Mouse (Mus musculus): ENCODE measurements around the gene Olfr1015.

Olfr1015 gene

DNA sequence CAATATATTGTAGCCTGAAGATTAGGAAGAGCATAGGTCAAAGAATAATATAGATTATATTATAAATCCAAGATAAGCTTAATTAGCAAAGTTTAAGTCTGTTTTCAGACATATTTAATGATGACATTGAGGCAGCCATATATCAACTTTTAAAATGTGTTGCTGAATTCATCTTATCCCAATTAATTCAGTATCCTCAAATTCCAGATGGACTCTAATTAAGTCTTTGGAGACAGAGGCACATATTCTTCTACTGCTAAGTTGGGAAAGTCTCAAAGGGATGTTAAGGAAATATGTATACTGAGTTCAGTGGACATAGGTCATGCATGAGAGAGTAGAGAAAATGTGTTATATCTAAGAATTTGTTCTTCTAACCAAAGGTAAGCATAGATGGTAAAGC lies at the start of gene Olfr1015:
Olfr1015 (plus strand) TSS at position 301 of the 400 bp plus-strand sequence.
- no peak for DNase-seq (ENCODE audit: low read depth, low spot score)

- DNase-seq (ENCODE audit: low read depth, low spot score), result no peak
These were observed 28.0 kb upstream of the Olfr1015 start for GRCm38 (mm10) chr2:85753822-85754221.

DNA sequence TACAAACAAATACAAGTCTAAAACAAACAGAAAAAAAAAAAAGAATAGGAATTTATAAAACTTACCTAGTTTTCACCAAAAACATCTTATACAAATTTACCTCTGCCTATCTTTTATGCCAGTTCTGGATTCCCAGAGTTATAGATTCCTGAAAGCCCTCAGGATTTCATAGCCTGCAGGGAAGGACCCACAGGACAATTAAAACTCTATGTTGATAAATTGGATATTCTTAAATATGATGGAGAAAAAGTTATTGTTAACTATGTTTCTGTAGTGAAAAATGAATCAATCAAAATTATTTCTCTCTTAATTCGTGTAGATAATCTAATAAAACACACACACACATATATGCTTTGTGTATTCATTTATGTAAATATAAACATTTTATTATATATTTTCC lies 19.2 kb upstream of the Olfr1015 start, which contains the start of gene Olfr1012:
Olfr1012 (minus strand) TSS at position 101 of the 400 bp plus-strand sequence.
- no peak for DNase-seq (ENCODE audit: low read depth, low spot score)

GRCm38 (mm10) chr2:85766798-85767197 lies 15.0 kb upstream of the Olfr1015 start, which contains the start of gene Olfr1013:
Gene Olfr1013 (plus strand): TSS chr2:85767098.
- no peak for DNase-seq (ENCODE audit: low read depth, low spot score)

DNA sequence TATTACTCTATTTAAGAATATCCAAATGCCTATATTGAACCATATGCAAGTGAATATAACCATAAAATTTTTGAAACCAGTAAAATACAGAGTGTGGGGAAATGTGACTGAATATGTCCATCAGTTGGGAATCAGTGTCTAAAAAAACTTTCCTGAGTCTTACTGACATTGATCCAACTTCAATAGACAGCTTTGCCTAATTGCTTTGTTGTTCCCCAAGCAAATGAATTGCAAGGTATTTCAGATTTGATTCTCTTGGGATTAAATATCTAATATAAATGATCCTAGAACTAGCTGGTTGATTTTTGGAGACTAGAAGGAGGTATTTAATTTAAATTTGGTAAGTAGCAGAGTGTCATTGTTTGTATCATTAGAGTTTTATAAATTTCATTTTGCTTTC lies 9.4 kb upstream of the Olfr1015 start, which contains the start of gene Olfr1014:
Olfr1014 (plus strand) TSS at position 301 of the 400 bp plus-strand sequence.
- no peak for DNase-seq (ENCODE audit: low read depth, low spot score)

GRCm38 (mm10) chr2:85792331-85792730 lies 10.5 kb downstream of the Olfr1015 start:
- no peak for DNase-seq (ENCODE audit: low read depth, low spot score)

DNA sequence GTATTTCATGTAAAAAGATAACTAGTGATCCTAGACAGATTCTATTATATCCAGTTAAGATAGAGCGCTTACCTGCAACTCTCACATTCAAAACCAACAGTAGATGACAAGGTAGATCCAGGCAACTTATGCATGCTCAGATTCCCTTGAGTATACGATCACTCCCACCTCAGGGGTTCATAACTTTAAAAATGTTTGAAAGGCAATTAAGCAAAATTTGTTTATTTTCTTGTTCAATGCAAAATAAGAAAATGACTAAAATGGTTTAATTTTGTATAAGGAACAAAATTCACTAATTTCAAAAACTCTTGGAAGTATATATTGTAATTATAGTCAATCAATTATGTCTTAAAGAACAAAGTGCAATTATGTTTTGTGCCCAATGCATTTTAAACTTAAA lies 20.6 kb downstream of the Olfr1015 start, which contains the start of gene Olfr1016:
Olfr1016 (minus strand) TSS at position 101 of the 400 bp plus-strand sequence.
- DNase-seq (ENCODE audit: low read depth, low spot score), result no peak

- no peak for DNase-seq (ENCODE audit: low read depth, low spot score)
These were observed 22.7 kb downstream of the Olfr1015 start for GRCm38 (mm10) chr2:85804501-85804900.

DNA sequence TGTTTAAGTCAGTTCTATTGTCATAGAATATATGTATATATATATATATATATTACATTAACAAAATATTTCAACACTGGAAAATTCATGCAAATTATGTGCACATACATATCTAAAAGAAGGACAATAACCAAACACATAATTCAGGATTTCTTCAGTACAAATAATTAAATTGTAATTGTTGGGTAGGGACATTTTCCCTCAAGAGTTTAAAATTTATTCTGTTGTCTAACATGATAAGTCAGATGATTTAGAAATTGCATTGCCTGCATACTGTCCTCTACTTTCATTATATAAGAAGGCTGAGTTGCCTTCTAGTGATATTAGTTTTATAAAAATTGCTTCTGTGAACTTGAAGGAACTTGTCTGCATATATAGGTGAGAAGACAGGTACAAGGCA lies 36.4 kb downstream of the Olfr1015 start, which contains the start of gene Olfr1018:
Olfr1018 (plus strand) TSS at position 301 of the 400 bp plus-strand sequence.
- DNase-seq (ENCODE audit: low read depth, low spot score), result no peak

Measured in embryo, embryonic 11.5 days (tissue).